26 mouse cellular contexts compared by ENCODE assay signal in the genomic region with DNA sequence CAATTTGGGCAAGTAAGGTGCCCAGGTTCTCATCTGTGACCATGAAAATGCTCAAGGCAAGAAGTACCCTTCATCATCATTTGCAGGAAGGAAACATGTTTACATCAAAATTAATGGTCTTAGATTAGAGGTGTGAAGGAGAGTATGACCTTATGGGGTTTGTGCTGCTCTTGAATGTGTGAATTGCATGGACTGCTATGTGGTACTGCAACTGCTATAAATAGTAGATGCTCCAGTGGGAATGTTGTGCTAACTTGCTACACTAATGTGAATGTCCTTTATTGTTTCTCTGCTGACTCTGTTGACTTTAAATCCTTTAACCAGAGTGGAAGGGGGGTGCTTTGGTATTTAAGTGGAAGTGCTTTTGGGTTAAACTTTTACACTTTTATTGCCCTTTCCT. TPM values are rescaled to one million over a fixed set of nuclear protein-coding genes. Genes with fewer than 3 reads are reported as not detected.
DNase-seq lines count a peak whose midpoint lies in the region; ATAC-seq and TF ChIP-seq lines count a peak whose summit lies in the region.
"Had no signal": no experiment of that assay in that cellular context is flagged by ENCODE, and none has a peak within 500 bp of the region (broad histone marks: within the 10 kb centered on the region; RNA-seq: fewer than 3 reads in every experiment).

No protein-coding gene starts in this region.

- intact Hi-C loops in heart, postnatal 10 days (cut with DNase I) = loop anchor here (10.0 kb wide), 1 partner anchor 279 kb away; no protein-coding TSS in a partner anchor
- intact Hi-C loops in heart, postnatal 25 days (cut with DNase I) = no loop called here

- peak overlapping the region; percentile 78 for H3K27ac ChIP-seq in heart, embryonic 13.5 days (replicated peaks)
- peak overlapping the region; percentile 38; the same call in 1 of the 2 replicates for H3K27ac ChIP-seq in kidney, postnatal 0 days
- H3K27ac ChIP-seq in kidney, embryonic 14.5 days (ENCODE audit: low read depth, low read length) = no peak overlapping the region
- H3K27ac ChIP-seq: embryonic facial prominence, embryonic 15.5 days; forebrain, embryonic 10.5 days; hindbrain, embryonic 13.5 days; hindbrain, postnatal 0 days had no signal

- TF ChIP-seq CTCF in kidney, postnatal 0 days (IDR thresholded peaks at IDR 0.05; ENCODE audit: low read depth) = no peak

- no peaks in the 10 kb centered on the region for H3K27me3 ChIP-seq in heart, embryonic 13.5 days (replicated peaks)
- H3K27me3 ChIP-seq in kidney, postnatal 0 days (ENCODE audit: insufficient read depth, low read length) = no peaks in the 10 kb centered on the region
- H3K27me3 ChIP-seq in kidney, embryonic 14.5 days (ENCODE audit: control insufficient read depth, insufficient read depth, low read length) = no peaks in the 10 kb centered on the region
- H3K27me3 ChIP-seq: embryonic facial prominence, embryonic 15.5 days; hindbrain, embryonic 13.5 days had no signal

- H3K9me3 ChIP-seq in heart, embryonic 13.5 days = no peaks in the 10 kb centered on the region
- H3K9me3 ChIP-seq in kidney, postnatal 0 days (replicated peaks; ENCODE audit: low read length) = no peaks in the 10 kb centered on the region
- H3K9me3 ChIP-seq in kidney, embryonic 14.5 days (ENCODE audit: control insufficient read depth, low read length) = no peaks in the 10 kb centered on the region
- H3K9me3 ChIP-seq: embryonic facial prominence, embryonic 15.5 days; forebrain, embryonic 10.5 days; hindbrain, embryonic 13.5 days had no signal

- ATAC-seq in heart, embryonic 13.5 days (ENCODE audit: extremely low read depth, insufficient number of reproducible peaks, low FRiP score, low TSS enrichment) = no peak
- no peak for ATAC-seq in kidney, postnatal 0 days (replicated peaks; ENCODE audit: low FRiP score, low read depth)
- ATAC-seq in kidney, embryonic 14.5 days (ENCODE audit: low FRiP score, low TSS enrichment) = no peak
- ATAC-seq: forebrain, embryonic 14.5 days; hindbrain, postnatal 0 days had no signal

- no peak overlapping the region for H3K4me3 ChIP-seq in heart, embryonic 13.5 days
- no peak overlapping the region for H3K4me3 ChIP-seq in kidney, postnatal 0 days (replicated peaks; ENCODE audit: low read depth, low read length)
- no peak overlapping the region for H3K4me3 ChIP-seq in kidney, embryonic 14.5 days (ENCODE audit: low read length)
- H3K4me3 ChIP-seq: embryonic facial prominence, embryonic 15.5 days; erythroblast, embryonic 14.5 days; forebrain, embryonic 10.5 days; hindbrain, embryonic 13.5 days had no signal

- peaks cover 87% of the 10 kb centered on the region for H3K36me3 ChIP-seq in heart, embryonic 13.5 days
- peaks cover 68% of the 10 kb centered on the region for H3K36me3 ChIP-seq in kidney, postnatal 0 days (ENCODE audit: insufficient read depth, low read length)
- H3K36me3 ChIP-seq in kidney, embryonic 14.5 days (ENCODE audit: control insufficient read depth, insufficient read depth, low read length) = peaks cover 87% of the 10 kb centered on the region

- H3K4me1 ChIP-seq in heart, embryonic 13.5 days = peaks cover 28% of the 10 kb centered on the region
- no peaks in the 10 kb centered on the region for H3K4me1 ChIP-seq in kidney, postnatal 0 days (replicated peaks; ENCODE audit: insufficient read depth, low read length)
- no peaks in the 10 kb centered on the region for H3K4me1 ChIP-seq in kidney, embryonic 14.5 days (ENCODE audit: control insufficient read depth, insufficient read depth, low read length)
- H3K4me1 ChIP-seq: embryonic facial prominence, embryonic 15.5 days; forebrain, embryonic 10.5 days; hindbrain, embryonic 13.5 days had no signal

- DNase-seq in heart, adult 11 months = peak; percentile 25
- no peak for DNase-seq in heart, postnatal 10 days
- no peak for DNase-seq in heart, postnatal 25 days (ENCODE audit: low spot score)
- peak; percentile 25 for DNase-seq in kidney, adult 11 months
- no peak for DNase-seq in kidney, adult 18-20 months
- DNase-seq in kidney, postnatal 0 days (ENCODE audit: low spot score) = peak; percentile 6
- DNase-seq: adrenal gland, postnatal 10 days; cerebellum, adult 11 months; cerebellum, adult 8-10 months; cerebellum, postnatal 14 days; embryo, embryonic 11 days had no signal

- peak overlapping the region; percentile 7; the same call in 1 of the 2 replicates for H3K4me2 ChIP-seq in heart, embryonic 13.5 days
- no peak overlapping the region for H3K4me2 ChIP-seq in kidney, postnatal 0 days (ENCODE audit: low read length)
- no peak overlapping the region for H3K4me2 ChIP-seq in kidney, embryonic 14.5 days (replicated peaks; ENCODE audit: low read depth, low read length)
- H3K4me2 ChIP-seq: embryonic facial prominence, embryonic 15.5 days; hindbrain, embryonic 13.5 days had no signal

- H3K9ac ChIP-seq in heart, embryonic 13.5 days = peak overlapping the region; percentile 52; the same call in 1 of the 2 replicates
- H3K9ac ChIP-seq in kidney, postnatal 0 days (ENCODE audit: low read depth, low read length) = no peak overlapping the region
- H3K9ac ChIP-seq in kidney, embryonic 14.5 days (ENCODE audit: low read depth, low read length) = no peak overlapping the region
- H3K9ac ChIP-seq: embryonic facial prominence, embryonic 15.5 days; hindbrain, embryonic 13.5 days had no signal

RNA-seq across cellular contexts. Expression of gene Ncstn, which starts 11.7 kb away (rescaled TPM):
- 10 to 100 TPM; 68.0 to 68.9 TPM for total RNA-seq in heart, postnatal 10 days (2021)
- 115 TPM in 2 replicates for polyA plus RNA-seq in heart, embryonic 13.5 days (2015; fragmentation: Nextera tagmentation; extraction: Ambion mirVana)
- 10 to 100 TPM; 42.8 to 44.4 TPM for total RNA-seq in heart, postnatal 25 days (2021)
- polyA plus RNA-seq in kidney, postnatal 0 days (2015; fragmentation: Nextera tagmentation; extraction: Ambion mirVana) = 129 and 135 TPM in 2 replicates
- polyA plus RNA-seq in kidney, embryonic 14.5 days (2014; fragmentation: Nextera tagmentation; extraction: Ambion mirVana) = 66.5 and 136 TPM in 2 replicates

RNA-seq across cellular contexts. Expression of gene Copa, which starts 12.0 kb away (rescaled TPM):
- total RNA-seq in heart, postnatal 10 days (2021) = 100 to 1,000 TPM; 136 to 150 TPM
- polyA plus RNA-seq in heart, embryonic 13.5 days (2015; fragmentation: Nextera tagmentation; extraction: Ambion mirVana) = 162 and 163 TPM in 2 replicates
- 100 to 1,000 TPM; 104 to 113 TPM for total RNA-seq in heart, postnatal 25 days (2021)
- 143 and 163 TPM in 2 replicates for polyA plus RNA-seq in kidney, postnatal 0 days (2015; fragmentation: Nextera tagmentation; extraction: Ambion mirVana)
- 78.1 and 194 TPM in 2 replicates for polyA plus RNA-seq in kidney, embryonic 14.5 days (2014; fragmentation: Nextera tagmentation; extraction: Ambion mirVana)

RNA-seq across cellular contexts. Expression of gene Pex19, which starts 32.3 kb away (rescaled TPM):
- 100 to 1,000 TPM; 145 to 153 TPM for total RNA-seq in heart, postnatal 10 days (2021)
- polyA plus RNA-seq in heart, embryonic 13.5 days (2015; fragmentation: Nextera tagmentation; extraction: Ambion mirVana) = 124 and 131 TPM in 2 replicates
- 100 to 1,000 TPM; 120 to 122 TPM for total RNA-seq in heart, postnatal 25 days (2021)
- 133 and 136 TPM in 2 replicates for polyA plus RNA-seq in kidney, postnatal 0 days (2015; fragmentation: Nextera tagmentation; extraction: Ambion mirVana)
- 95.1 and 138 TPM in 2 replicates for polyA plus RNA-seq in kidney, embryonic 14.5 days (2014; fragmentation: Nextera tagmentation; extraction: Ambion mirVana)

RNA-seq across cellular contexts. Expression of gene Nhlh1, which starts 36.9 kb away (rescaled TPM):
- not detected for total RNA-seq in heart, postnatal 10 days (2021)
- not detected in 2 replicates for polyA plus RNA-seq in heart, embryonic 13.5 days (2015; fragmentation: Nextera tagmentation; extraction: Ambion mirVana)
- not detected for total RNA-seq in heart, postnatal 25 days (2021)
- polyA plus RNA-seq in kidney, postnatal 0 days (2015; fragmentation: Nextera tagmentation; extraction: Ambion mirVana) = not detected in 2 replicates
- polyA plus RNA-seq in kidney, embryonic 14.5 days (2014; fragmentation: Nextera tagmentation; extraction: Ambion mirVana) = not detected in 2 replicates
- total RNA-seq: common myeloid progenitor, adult 5-6 weeks; gastrocnemius, adult 8-10 months; gastrocnemius, postnatal 4 days; hematopoietic stem cell, adult 5-6 weeks; MEL had no signal
- polyA plus RNA-seq: C2C12; erythroblast, embryonic 14.5 days; intestine, embryonic 14.5 days had no signal

RNA-seq across cellular contexts. Expression of gene Dcaf8, which starts 53.6 kb away (rescaled TPM):
- 100 to 1,000 TPM; 119 to 130 TPM for total RNA-seq in heart, postnatal 10 days (2021)
- polyA plus RNA-seq in heart, embryonic 13.5 days (2015; fragmentation: Nextera tagmentation; extraction: Ambion mirVana) = 106 and 108 TPM in 2 replicates
- 100 to 1,000 TPM; 109 to 114 TPM for total RNA-seq in heart, postnatal 25 days (2021)
- polyA plus RNA-seq in kidney, postnatal 0 days (2015; fragmentation: Nextera tagmentation; extraction: Ambion mirVana) = 110 and 123 TPM in 2 replicates
- polyA plus RNA-seq in kidney, embryonic 14.5 days (2014; fragmentation: Nextera tagmentation; extraction: Ambion mirVana) = 78.3 and 114 TPM in 2 replicates

Comparison
In these comparisons a context has a peak if more than half of its experiments do, and no peak if none do; other contexts are left out.
1. DNase-seq: peak in heart, adult 11 months (single experiment), kidney, adult 11 months (single experiment) and kidney, postnatal 0 days (single experiment); none in heart, postnatal 10 days (0 of 2), heart, postnatal 25 days (single experiment) and kidney, adult 18-20 months (single experiment).